Mouse (Mus musculus): ENCODE measurements around the gene Prdx3.
"Not testable (repeated sequence)": the region's sequence is repeated elsewhere in the genome, so short reads cannot be mapped to it uniquely, and the experiment has no call there.

Gene Prdx3

GRCm38 (mm10) chr19:60870489-60870888, 3.9 kb downstream of the Prdx3 start:
- in situ Hi-C loops (cut with MseI, MboI) = no loop called here

- in situ Hi-C loops (cut with MseI, MboI) = not testable (repeated sequence)
Measured at GRCm38 (mm10) chr19:60866169-60866568, 8.2 kb downstream of the Prdx3 start.

GRCm38 (mm10) chr19:60860868-60861700, 13.3 kb downstream of the Prdx3 start, which contains the start of gene Sfxn4:
Gene Sfxn4, minus strand, starts transcription at chr19:60861479.
- in situ Hi-C loops (cut with MseI, MboI) = no loop called here

- in situ Hi-C loops (cut with MseI, MboI) = no loop called here
Measured at GRCm38 (mm10) chr19:60845731-60846130, 28.6 kb downstream of the Prdx3 start.

GRCm38 (mm10) chr19:60843324-60843723, 31.0 kb downstream of the Prdx3 start:
- in situ Hi-C loops (cut with MseI, MboI) = no loop called here

GRCm38 (mm10) chr19:60837747-60838146, 36.6 kb downstream of the Prdx3 start:
- in situ Hi-C loops (cut with MseI, MboI) = no loop called here

GRCm38 (mm10) chr19:60818677-60819076, 55.7 kb downstream of the Prdx3 start:
- in situ Hi-C loops (cut with MseI, MboI) = no loop called here
